ENCODE assay signal across 8 mouse cellular contexts in the genomic region with DNA sequence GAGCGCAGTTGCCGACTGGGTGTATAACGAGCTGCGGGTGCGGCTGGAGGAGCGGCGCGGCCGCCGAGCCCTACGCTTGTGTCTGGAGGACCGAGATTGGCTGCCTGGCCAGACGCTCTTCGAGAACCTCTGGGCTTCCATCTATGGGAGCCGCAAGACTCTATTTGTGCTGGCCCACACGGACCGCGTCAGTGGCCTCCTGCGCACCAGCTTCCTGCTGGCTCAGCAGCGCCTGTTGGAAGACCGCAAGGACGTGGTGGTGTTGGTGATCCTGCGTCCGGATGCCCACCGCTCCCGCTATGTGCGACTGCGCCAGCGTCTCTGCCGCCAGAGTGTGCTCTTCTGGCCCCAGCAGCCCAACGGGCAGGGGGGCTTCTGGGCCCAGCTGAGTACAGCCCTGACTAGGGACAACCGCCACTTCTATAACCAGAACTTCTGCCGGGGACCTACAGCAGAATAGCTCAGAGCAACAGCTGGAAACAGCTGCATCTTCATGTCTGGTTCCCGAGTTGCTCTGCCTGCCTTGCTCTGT. TPM values are rescaled to one million over a fixed set of nuclear protein-coding genes. Genes with fewer than 3 reads are reported as not detected.
DNase-seq lines count a peak whose midpoint lies in the region; ATAC-seq and TF ChIP-seq lines count a peak whose summit lies in the region.

No protein-coding gene starts in this region.

- peak overlapping the region; percentile 49 for H3K4me3 ChIP-seq in spleen, adult 2 months (ENCODE audit: extremely low read depth, insufficient read depth, insufficient read length)
- peak overlapping the region; percentile 26 for H3K4me3 ChIP-seq in embryonic facial prominence, embryonic 11.5 days (ENCODE audit: low read depth, low read length)
- peak overlapping the region; percentile 44 for H3K4me3 ChIP-seq in limb, embryonic 13.5 days
- peak overlapping the region; percentile 35 for H3K4me3 ChIP-seq in midbrain, embryonic 16.5 days (ENCODE audit: low read depth, low read length)

- H3K27me3 ChIP-seq in spleen, adult 2 months (ENCODE audit: control insufficient read depth, insufficient read depth, low read length), result no peaks in the 10 kb centered on the region
- H3K27me3 ChIP-seq in embryonic facial prominence, embryonic 11.5 days (ENCODE audit: control insufficient read depth, insufficient read depth, low read length), result no peaks in the 10 kb centered on the region
- H3K27me3 ChIP-seq in limb, embryonic 13.5 days, result peaks cover 26% of the 10 kb centered on the region
- no peaks in the 10 kb centered on the region for H3K27me3 ChIP-seq in midbrain, embryonic 16.5 days (ENCODE audit: control insufficient read depth, insufficient read depth, low read depth, low read length)

- TF ChIP-seq CTCF in spleen, adult 2 months (IDR thresholded peaks at IDR 0.05; ENCODE audit: extremely low read depth, insufficient read depth, insufficient read length, insufficient replicate concordance), result no peak

- no peak for TF ChIP-seq POLR2A in spleen, adult 2 months (IDR thresholded peaks at IDR 0.05; ENCODE audit: low read depth, low read length)

- intact Hi-C loops in heart, postnatal 14 days (cut with DNase I), result no loop called here

- peak overlapping the region; percentile 63 for H3K9ac ChIP-seq in embryonic facial prominence, embryonic 11.5 days (replicated peaks; ENCODE audit: low read length)
- peak overlapping the region; percentile 64 for H3K9ac ChIP-seq in limb, embryonic 13.5 days
- peak overlapping the region; percentile 65 for H3K9ac ChIP-seq in midbrain, embryonic 16.5 days (ENCODE audit: low read depth, low read length)

- peak overlapping the region; percentile 39; the same call in 1 of the 2 replicates for H3K27ac ChIP-seq in spleen, adult 2 months (ENCODE audit: insufficient read depth, low read length)
- H3K27ac ChIP-seq in embryonic facial prominence, embryonic 11.5 days (replicated peaks; ENCODE audit: low read depth, low read length), result no peak overlapping the region
- no peak overlapping the region for H3K27ac ChIP-seq in limb, embryonic 13.5 days
- peak overlapping the region; percentile 57 for H3K27ac ChIP-seq in midbrain, embryonic 16.5 days (ENCODE audit: low read length)

- WGBS in spleen, adult 2 months, result 11% methylated on average over 34 of the region's 34 CpGs
- WGBS in embryonic facial prominence, embryonic 11.5 days, result 6% methylated on average over 34 of the region's 34 CpGs
- WGBS in limb, embryonic 13.5 days, result 4% methylated on average over 34 of the region's 34 CpGs
- WGBS in midbrain, embryonic 16.5 days, result 4% methylated on average over 34 of the region's 34 CpGs

- ATAC-seq in embryonic facial prominence, embryonic 11.5 days (replicated peaks; ENCODE audit: insufficient number of reproducible peaks, low FRiP score, low TSS enrichment, low read depth), result peak; percentile 63; the same call in 1 of the 2 replicates
- peak; percentile 57; the same call in 1 of the 2 replicates for ATAC-seq in limb, embryonic 13.5 days (ENCODE audit: low FRiP score, low read depth)
- peak; percentile 86 for ATAC-seq in midbrain, embryonic 16.5 days
- no peak for ATAC-seq in inflammation-experienced regulatory T-cells, adult 6 months

- H3K4me2 ChIP-seq in embryonic facial prominence, embryonic 11.5 days (ENCODE audit: low read depth, low read length), result peak overlapping the region; percentile 78
- H3K4me2 ChIP-seq in limb, embryonic 13.5 days (replicated peaks), result peak overlapping the region; percentile 79
- H3K4me2 ChIP-seq in midbrain, embryonic 16.5 days (ENCODE audit: low read length), result peak overlapping the region; percentile 70

- H3K4me1 ChIP-seq in spleen, adult 2 months (ENCODE audit: control insufficient read depth, insufficient read depth, insufficient read length), result peaks cover 45% of the 10 kb centered on the region
- H3K4me1 ChIP-seq in embryonic facial prominence, embryonic 11.5 days (ENCODE audit: control insufficient read depth, insufficient read depth, low read length), result no peaks in the 10 kb centered on the region
- H3K4me1 ChIP-seq in limb, embryonic 13.5 days, result peaks cover 11% of the 10 kb centered on the region
- H3K4me1 ChIP-seq in midbrain, embryonic 16.5 days (ENCODE audit: control insufficient read depth, insufficient read depth, low read length), result peaks cover 6% of the 10 kb centered on the region; the same call in 1 of the 2 replicates

- no peaks in the 10 kb centered on the region for H3K9me3 ChIP-seq in embryonic facial prominence, embryonic 11.5 days (replicated peaks; ENCODE audit: control insufficient read depth, low read length)
- H3K9me3 ChIP-seq in limb, embryonic 13.5 days, result no peaks in the 10 kb centered on the region
- H3K9me3 ChIP-seq in midbrain, embryonic 16.5 days (replicated peaks; ENCODE audit: control insufficient read depth, low read length, poor library complexity, severe bottlenecking), result no peaks in the 10 kb centered on the region

- no peak for DNase-seq in spleen, adult 2 months (ENCODE audit: low read depth in 1 of 2, low spot score in 2 of 2)
- DNase-seq in spleen, postnatal 4 days (ENCODE audit: low spot score in 2 of 2), result no peak
- DNase-seq in embryonic facial prominence, embryonic 11.5 days (ENCODE audit: low spot score), result peak; percentile 64
- DNase-seq in heart, postnatal 14 days, result peak; percentile 58 to 59
- no peak for DNase-seq in urinary bladder, postnatal 25 days (ENCODE audit: low spot score)

- H3K36me3 ChIP-seq in spleen, adult 2 months (ENCODE audit: control insufficient read depth, insufficient read depth, low read length), result peaks cover 26% of the 10 kb centered on the region
- H3K36me3 ChIP-seq in embryonic facial prominence, embryonic 11.5 days (replicated peaks; ENCODE audit: control insufficient read depth, insufficient read depth, low read depth, low read length), result no peaks in the 10 kb centered on the region
- no peaks in the 10 kb centered on the region for H3K36me3 ChIP-seq in limb, embryonic 13.5 days
- no peaks in the 10 kb centered on the region for H3K36me3 ChIP-seq in midbrain, embryonic 16.5 days (ENCODE audit: control insufficient read depth, insufficient read depth, low read length)

RNA-seq across cellular contexts. Expression of a gene that starts 3.8 kb away (rescaled TPM):
- 65.3 and 90.7 TPM in 2 replicates for polyA plus RNA-seq in spleen, adult 2 months (2012; rRNA removed)
- polyA plus RNA-seq in embryonic facial prominence, embryonic 11.5 days (2014; fragmentation: Nextera tagmentation; extraction: Ambion mirVana), result not detected in 2 replicates
- under 1 TPM; 0.55 to 0.88 TPM for total RNA-seq in heart, postnatal 14 days (2021)
- polyA plus RNA-seq in limb, embryonic 13.5 days (2015; fragmentation: Nextera tagmentation; extraction: Ambion mirVana), result 0.05 TPM in 1 of 2 replicates, not detected in the other
- polyA plus RNA-seq in midbrain, embryonic 16.5 days (2015; fragmentation: Nextera tagmentation; extraction: Ambion mirVana), result not detected in 2 replicates
- under 1 TPM in 1 of 3 experiments, not detected in 2; 0.14 TPM for polyA plus RNA-seq in inflammation-experienced regulatory T-cells, adult 6 months (2017; shearing (Covaris generic))

RNA-seq across cellular contexts. Expression of a gene that starts 22.2 kb away (rescaled TPM):
- 29.6 and 39.5 TPM in 2 replicates for polyA plus RNA-seq in spleen, adult 2 months (2012; rRNA removed)
- polyA plus RNA-seq in embryonic facial prominence, embryonic 11.5 days (2014; fragmentation: Nextera tagmentation; extraction: Ambion mirVana), result 95.1 and 97.4 TPM in 2 replicates
- total RNA-seq in heart, postnatal 14 days (2021), result 100 to 1,000 TPM; 562 to 652 TPM
- 99.9 and 101 TPM in 2 replicates for polyA plus RNA-seq in limb, embryonic 13.5 days (2015; fragmentation: Nextera tagmentation; extraction: Ambion mirVana)
- polyA plus RNA-seq in midbrain, embryonic 16.5 days (2015; fragmentation: Nextera tagmentation; extraction: Ambion mirVana), result 108 and 112 TPM in 2 replicates
- polyA plus RNA-seq in inflammation-experienced regulatory T-cells, adult 6 months (2017; shearing (Covaris generic)), result 10 to 100 TPM; 40.5 to 69.7 (median 54.7) TPM

RNA-seq across cellular contexts. Expression of a gene that starts 23.3 kb away (rescaled TPM):
- 90.9 and 93.3 TPM in 2 replicates for polyA plus RNA-seq in spleen, adult 2 months (2012; rRNA removed)
- 66.5 and 75.5 TPM in 2 replicates for polyA plus RNA-seq in embryonic facial prominence, embryonic 11.5 days (2014; fragmentation: Nextera tagmentation; extraction: Ambion mirVana)
- total RNA-seq in heart, postnatal 14 days (2021), result 100 to 1,000 TPM; 122 to 142 TPM
- 59.1 and 63.6 TPM in 2 replicates for polyA plus RNA-seq in limb, embryonic 13.5 days (2015; fragmentation: Nextera tagmentation; extraction: Ambion mirVana)
- polyA plus RNA-seq in midbrain, embryonic 16.5 days (2015; fragmentation: Nextera tagmentation; extraction: Ambion mirVana), result 49.5 and 52.1 TPM in 2 replicates
- 100 to 1,000 TPM; 126 to 140 (median 135) TPM for polyA plus RNA-seq in inflammation-experienced regulatory T-cells, adult 6 months (2017; shearing (Covaris generic))

RNA-seq across cellular contexts. Expression of a gene that starts 26.7 kb away (rescaled TPM):
- 87.4 and 95.8 TPM in 2 replicates for polyA plus RNA-seq in spleen, adult 2 months (2012; rRNA removed)
- 25.8 and 29.1 TPM in 2 replicates for polyA plus RNA-seq in embryonic facial prominence, embryonic 11.5 days (2014; fragmentation: Nextera tagmentation; extraction: Ambion mirVana)
- total RNA-seq in heart, postnatal 14 days (2021), result 10 to 100 TPM; 11.8 to 15.2 TPM
- polyA plus RNA-seq in limb, embryonic 13.5 days (2015; fragmentation: Nextera tagmentation; extraction: Ambion mirVana), result 57.0 and 57.7 TPM in 2 replicates
- 16.6 and 16.7 TPM in 2 replicates for polyA plus RNA-seq in midbrain, embryonic 16.5 days (2015; fragmentation: Nextera tagmentation; extraction: Ambion mirVana)
- polyA plus RNA-seq in inflammation-experienced regulatory T-cells, adult 6 months (2017; shearing (Covaris generic)), result 10 to 100 TPM; 11.2 to 27.9 (median 20.4) TPM

RNA-seq across cellular contexts. Expression of a gene that starts 54.6 kb away (rescaled TPM):
- polyA plus RNA-seq in spleen, adult 2 months (2012; rRNA removed), result 6.8 and 8.4 TPM in 2 replicates
- polyA plus RNA-seq in embryonic facial prominence, embryonic 11.5 days (2014; fragmentation: Nextera tagmentation; extraction: Ambion mirVana), result 29.7 and 34.2 TPM in 2 replicates
- 1 to 10 TPM; 4.3 to 4.8 TPM for total RNA-seq in heart, postnatal 14 days (2021)
- polyA plus RNA-seq in limb, embryonic 13.5 days (2015; fragmentation: Nextera tagmentation; extraction: Ambion mirVana), result 23.8 and 24.0 TPM in 2 replicates
- polyA plus RNA-seq in midbrain, embryonic 16.5 days (2015; fragmentation: Nextera tagmentation; extraction: Ambion mirVana), result 8.0 and 9.0 TPM in 2 replicates
- polyA plus RNA-seq in inflammation-experienced regulatory T-cells, adult 6 months (2017; shearing (Covaris generic)), result 10 to 100 TPM in 1 of 3 experiments, 1 to 10 TPM in 2; 3.6 to 21.4 (median 4.8) TPM

Comparison
In these comparisons a context has a peak if more than half of its experiments do, and no peak if none do; other contexts are left out.
1. DNase-seq: peak in embryonic facial prominence, embryonic 11.5 days (single experiment) and heart, postnatal 14 days (2 of 2); none in spleen, adult 2 months (0 of 2), spleen, postnatal 4 days (0 of 2) and urinary bladder, postnatal 25 days (single experiment).
2. H3K27ac ChIP-seq: peak in spleen, adult 2 months (single experiment) and midbrain, embryonic 16.5 days (single experiment); none in embryonic facial prominence, embryonic 11.5 days (single experiment) and limb, embryonic 13.5 days (single experiment).
3. RNA of a gene that starts 3.8 kb away (polyA plus RNA-seq): 65.3 to 90.7 TPM in spleen, adult 2 months; 0.14 TPM in inflammation-experienced regulatory T-cells, adult 6 months, 0.05 TPM in limb, embryonic 13.5 days, not detected in embryonic facial prominence, embryonic 11.5 days and not detected in midbrain, embryonic 16.5 days; every median in the first group is over 10 times any median in the second.
4. Peak in every context shown above with its lines, with median percentiles within 50 percentile points of each other: H3K4me3 ChIP-seq, H3K4me2 ChIP-seq and H3K9ac ChIP-seq.